Mouse (Mus musculus) v-Abl transformed pro-B cells (cell line): ENCODE measurements at regions not wholly inside any gene's neighbourhood (a gene's known extent, or its start where the extent isn't known, plus 50 kb on each side); places are given as distances from the start of the nearest gene placed in this dataset.

Source experiments
- in situ Hi-C, 2 experiments: fragments of 400-800 bp; cut with MboI; formaldehyde crosslinking; loops; one replicate each; pipeline ENCODE4 v1.15.1; 2025; ENCODE audit not compliant: unreplicated experiment in 2 of 2

- in situ Hi-C loops: no loop called here
Measured at GRCm38 (mm10) chr17:49212918-49213317, 215.2 kb upstream of the Mocs1 start.

- in situ Hi-C loops: no loop called here
Measured at GRCm38 (mm10) chr17:49215281-49215680, 212.9 kb upstream of the Mocs1 start.

- in situ Hi-C loops: no loop called here
Measured at GRCm38 (mm10) chr17:49219512-49220197, 208.5 kb upstream of the Mocs1 start.

- in situ Hi-C loops: no loop called here
Measured at GRCm38 (mm10) chr17:49223212-49223611, 204.9 kb upstream of the Mocs1 start.

GRCm38 (mm10) chr17:49223651-49224050 lies 204.5 kb upstream of the Mocs1 start:
- in situ Hi-C loops: no loop called here

- in situ Hi-C loops: no loop called here
Measured at GRCm38 (mm10) chr17:49225255-49226015, 202.7 kb upstream of the Mocs1 start.

- in situ Hi-C loops: no loop called here
Measured at GRCm38 (mm10) chr17:49226016-49226400, 202.2 kb upstream of the Mocs1 start.

- in situ Hi-C loops: no loop called here
Measured at GRCm38 (mm10) chr17:49231287-49231686, 196.9 kb upstream of the Mocs1 start.

- in situ Hi-C loops: no loop called here
Measured at GRCm38 (mm10) chr17:49240097-49240496, 188.1 kb upstream of the Mocs1 start.

- in situ Hi-C loops: no loop called here
Measured at GRCm38 (mm10) chr17:49243419-49243818, 184.7 kb upstream of the Mocs1 start.

GRCm38 (mm10) chr17:49245013-49245412 lies 183.1 kb upstream of the Mocs1 start:
- in situ Hi-C loops: no loop called here

GRCm38 (mm10) chr17:49247215-49247614 lies 180.9 kb upstream of the Mocs1 start:
- in situ Hi-C loops: no loop called here

GRCm38 (mm10) chr17:49250726-49251537 lies 177.2 kb upstream of the Mocs1 start:
- in situ Hi-C loops: loop anchor here in 1 of 2 experiments (25.0 kb wide), 1 partner anchor 1439 kb away; no protein-coding TSS in a partner anchor

GRCm38 (mm10) chr17:49252271-49252670 lies 175.9 kb upstream of the Mocs1 start:
- in situ Hi-C loops: loop anchor here in 1 of 2 experiments (25.0 kb wide), 1 partner anchor 1440 kb away; no protein-coding TSS in a partner anchor

GRCm38 (mm10) chr17:49258496-49258895 lies 169.7 kb upstream of the Mocs1 start:
- in situ Hi-C loops: loop anchor here in 1 of 2 experiments (25.0 kb wide), 1 partner anchor 1446 kb away; no protein-coding TSS in a partner anchor

- in situ Hi-C loops: loop anchor here in 1 of 2 experiments (10.0 to 25.0 kb wide), 2 partner anchors 848 to 1450 kb away; partner anchors contain the start of gene Oard1
Measured at GRCm38 (mm10) chr17:49262394-49262793, 165.8 kb upstream of the Mocs1 start.

- in situ Hi-C loops: loop anchor here (5.0 to 25.0 kb wide), 3 partner anchors 631 to 1454 kb away; partner anchors contain the start of gene Oard1 (in 1 of the 2)
Measured at GRCm38 (mm10) chr17:49266343-49266742, 161.8 kb upstream of the Mocs1 start.

- in situ Hi-C loops: loop anchor here (5.0 to 25.0 kb wide), 3 partner anchors 627 to 1458 kb away; partner anchors contain the start of gene Oard1 (in 1 of the 2)
Measured at GRCm38 (mm10) chr17:49269943-49270342, 158.2 kb upstream of the Mocs1 start.

GRCm38 (mm10) chr17:49272661-49273448 lies 155.3 kb upstream of the Mocs1 start:
- in situ Hi-C loops: loop anchor here in 1 of 2 experiments (25.0 kb wide), 1 partner anchor 1461 kb away; no protein-coding TSS in a partner anchor

- in situ Hi-C loops: loop anchor here in 1 of 2 experiments (25.0 kb wide), 1 partner anchor 1463 kb away; no protein-coding TSS in a partner anchor
Measured at GRCm38 (mm10) chr17:49274936-49275335, 153.2 kb upstream of the Mocs1 start.
